Mouse (Mus musculus) hindbrain, embryonic 10.5 days (tissue): ENCODE data around the gene Taar4. TPM values are rescaled to one million over a fixed set of nuclear protein-coding genes. Genes with fewer than 3 reads are reported as not detected.

Experiments
- polyA plus RNA-seq: library from polyadenylated mRNA; unstranded; fragments of >200 nt; fragmentation: Nextera tagmentation; extraction: Ambion mirVana; gene quantifications from 2 replicates; pipeline ENCODE4 v1.2.1, GENCODE M21; 2016

Taar4 gene
- polyA plus RNA-seq, 1 experiment from 2014 or later: not detected

Other genes starting within 250 kb of the Taar4 start
- 124 and 145 TPM in 2 replicates for gene Rps12, start 173.2 kb upstream of the Taar4 start, polyA plus RNA-seq
- gene Slc18b1, start 163.5 kb upstream of the Taar4 start, polyA plus RNA-seq: 11.4 and 12.9 TPM in 2 replicates
- not detected in 2 replicates for gene Vnn3, start 109.0 kb upstream of the Taar4 start, polyA plus RNA-seq
- 3.1 and 4.6 TPM in 2 replicates for gene Vnn1, start 65.8 kb upstream of the Taar4 start, polyA plus RNA-seq
- not detected in 2 replicates for gene Taar1, start 40.1 kb upstream of the Taar4 start, polyA plus RNA-seq
- not detected in 2 replicates for gene Taar2, start 21.9 kb upstream of the Taar4 start, polyA plus RNA-seq
- not detected in 2 replicates for gene Taar3, start 10.9 kb upstream of the Taar4 start, polyA plus RNA-seq
- gene Taar5, start 10.2 kb downstream of the Taar4 start, polyA plus RNA-seq: not detected in 2 replicates
- not detected in 2 replicates for gene Taar6, start 25.2 kb downstream of the Taar4 start, polyA plus RNA-seq
- not detected in 2 replicates for gene Taar7a, start 33.0 kb downstream of the Taar4 start, polyA plus RNA-seq
- gene Taar7b, start 39.4 kb downstream of the Taar4 start, polyA plus RNA-seq: not detected in 2 replicates
- gene Taar7d, start 66.7 kb downstream of the Taar4 start, polyA plus RNA-seq: not detected in 2 replicates
- not detected in 2 replicates for gene Taar7e, start 77.1 kb downstream of the Taar4 start, polyA plus RNA-seq
- gene Taar7f, start 89.0 kb downstream of the Taar4 start, polyA plus RNA-seq: not detected in 2 replicates
- gene Taar8a, start 116.0 kb downstream of the Taar4 start, polyA plus RNA-seq: not detected in 2 replicates
- not detected in 2 replicates for gene Taar8b, start 131.8 kb downstream of the Taar4 start, polyA plus RNA-seq
- gene Taar8c, start 141.4 kb downstream of the Taar4 start, polyA plus RNA-seq: not detected in 2 replicates
- 0.41 TPM in 1 of 2 replicates, not detected in the other for gene Taar9, start 149.0 kb downstream of the Taar4 start, polyA plus RNA-seq
- 63.8 and 87.5 TPM in 2 replicates for gene Stx7, start 188.8 kb downstream of the Taar4 start, polyA plus RNA-seq